Mouse (Mus musculus): Measurements from ENCODE around the gene Pcdh15.

The Pcdh15 gene

DNA sequence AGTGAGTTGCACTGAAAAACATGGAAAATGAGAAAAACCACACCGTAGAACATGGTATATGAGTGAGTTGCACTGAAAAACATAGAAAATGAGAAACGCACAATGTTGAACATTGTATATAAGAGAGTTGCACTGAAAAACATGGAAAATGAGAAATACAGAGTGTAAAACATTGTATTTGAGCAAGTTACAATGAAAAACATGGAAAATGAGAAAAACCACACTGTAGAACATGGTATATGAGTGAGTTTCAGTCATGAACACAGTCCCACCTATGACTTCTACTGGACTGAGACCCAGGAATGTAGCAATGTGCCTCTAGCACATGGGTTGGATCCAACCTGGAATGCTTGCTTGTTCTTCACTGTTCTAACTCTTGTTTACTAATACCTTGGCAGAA is 279.9 kb downstream of the Pcdh15 start:
- peak in 1 of 2 experiments; percentile 5 for DNase-seq

DNA sequence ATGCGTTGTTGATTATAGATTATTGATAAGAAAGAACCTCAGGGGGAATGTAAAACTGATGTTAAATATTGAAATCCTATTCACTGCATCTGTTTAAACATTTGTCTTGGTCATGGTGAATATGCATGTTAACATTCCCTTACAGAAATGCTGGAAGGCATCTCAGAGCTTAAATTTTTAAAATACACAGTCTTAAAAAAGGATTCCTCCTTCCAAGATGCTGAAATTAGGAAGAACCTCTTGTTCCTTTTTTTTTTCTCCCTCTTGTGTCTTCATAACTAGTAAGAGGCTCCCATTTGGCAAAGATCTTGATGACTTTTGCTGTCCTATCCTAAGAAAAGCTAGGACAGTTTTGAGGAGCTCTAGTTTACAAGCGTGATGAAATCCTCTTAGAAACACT is 284.9 kb downstream of the Pcdh15 start:
- no peak for DNase-seq

DNA sequence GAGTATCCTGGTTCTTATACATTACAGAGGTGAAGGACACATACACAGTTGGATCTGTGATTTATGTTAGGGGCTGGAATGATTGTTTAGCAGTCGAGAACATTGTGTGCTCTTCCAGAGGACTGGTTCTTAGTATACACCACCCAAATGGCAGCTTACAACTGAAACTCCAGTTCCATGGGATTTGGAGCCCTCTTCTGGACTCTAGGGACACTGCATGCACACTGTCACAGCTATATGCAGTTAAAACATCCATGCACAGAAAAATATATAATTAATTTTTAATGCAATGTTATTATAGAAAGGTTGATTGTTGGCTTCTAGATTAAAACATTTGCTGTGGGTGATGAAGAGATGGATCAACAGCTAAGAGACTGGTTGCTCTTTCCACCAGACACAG is 301.3 kb downstream of the Pcdh15 start:
- DNase-seq = peak in 1 of 2 experiments; percentile 5

DNA sequence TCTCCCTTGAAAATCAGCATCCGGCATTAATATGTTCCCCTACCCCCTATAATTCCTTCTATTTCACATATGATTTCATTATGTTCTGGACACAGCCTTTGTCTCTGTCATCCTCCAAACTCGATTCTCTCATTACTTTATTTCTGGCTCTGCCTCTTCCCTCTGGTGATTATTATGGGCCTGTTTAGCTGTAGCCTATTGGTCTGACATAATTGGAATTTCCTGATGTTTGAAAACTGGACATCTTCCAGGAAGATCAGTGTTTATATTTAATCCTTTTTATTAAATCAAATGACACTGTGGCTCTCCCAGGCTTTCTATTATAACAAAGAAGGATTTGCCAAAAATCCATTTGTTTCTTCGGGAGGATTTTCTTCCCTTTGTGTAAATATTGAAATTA is 326.3 kb downstream of the Pcdh15 start:
- DNase-seq = no peak

DNA sequence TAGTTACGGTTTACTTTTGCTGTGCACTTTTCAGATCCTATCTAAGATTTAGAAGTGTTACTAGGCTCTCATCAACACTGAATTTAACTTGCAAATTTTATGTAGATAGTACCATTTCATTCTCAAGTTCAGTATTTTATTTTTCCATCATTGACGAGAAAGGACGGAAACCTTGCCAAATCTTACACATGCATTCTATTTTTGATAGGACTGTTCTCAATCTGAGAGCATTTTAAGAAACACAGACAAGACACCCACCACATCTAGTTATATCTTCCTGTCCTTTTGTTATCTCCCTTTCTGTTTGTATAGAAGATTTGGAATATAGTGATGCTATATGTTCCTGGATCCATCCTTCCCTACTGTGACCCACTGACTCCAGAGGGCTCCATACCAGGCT is 332.2 kb downstream of the Pcdh15 start:
- no peak for DNase-seq

DNA sequence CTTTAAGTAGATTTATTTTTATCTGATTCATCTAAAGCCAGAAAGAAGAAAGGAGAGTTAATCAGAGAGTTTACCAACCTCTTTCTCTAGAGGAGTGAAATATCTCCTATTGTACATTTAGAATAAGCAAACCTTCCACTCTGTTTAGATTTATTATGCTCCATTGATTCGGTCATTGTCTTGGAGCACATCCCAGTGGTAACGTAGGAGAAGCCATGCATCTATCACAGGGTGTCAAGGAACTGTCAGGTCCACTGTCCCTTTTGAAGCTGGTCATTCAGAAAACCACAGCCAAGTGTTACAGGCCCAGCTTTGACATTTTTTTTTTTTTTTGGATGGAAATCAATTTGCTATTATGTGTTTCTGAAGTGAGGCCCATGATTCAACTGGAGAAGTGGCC is 384.9 kb downstream of the Pcdh15 start:
- DNase-seq = no peak

DNA sequence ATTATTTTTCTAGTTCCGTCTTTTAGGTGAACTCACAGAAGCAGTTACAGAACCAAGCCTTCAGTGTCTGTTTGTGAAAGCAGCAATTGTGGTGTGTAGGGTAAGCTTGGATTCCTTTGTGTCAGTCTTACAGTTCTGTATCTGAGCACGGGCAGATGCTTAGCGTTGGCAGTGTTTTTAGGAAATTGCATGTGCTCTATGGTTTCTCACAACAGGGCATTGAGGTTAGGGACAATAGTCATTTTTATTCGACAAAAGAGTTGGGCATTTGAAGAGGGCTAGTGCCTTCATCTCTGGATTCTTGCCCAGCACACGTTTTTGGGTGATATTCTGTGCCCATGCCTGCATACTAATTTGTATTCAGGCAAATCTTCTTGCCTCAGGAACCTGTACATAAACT is 392.5 kb downstream of the Pcdh15 start:
- no peak for DNase-seq

DNA sequence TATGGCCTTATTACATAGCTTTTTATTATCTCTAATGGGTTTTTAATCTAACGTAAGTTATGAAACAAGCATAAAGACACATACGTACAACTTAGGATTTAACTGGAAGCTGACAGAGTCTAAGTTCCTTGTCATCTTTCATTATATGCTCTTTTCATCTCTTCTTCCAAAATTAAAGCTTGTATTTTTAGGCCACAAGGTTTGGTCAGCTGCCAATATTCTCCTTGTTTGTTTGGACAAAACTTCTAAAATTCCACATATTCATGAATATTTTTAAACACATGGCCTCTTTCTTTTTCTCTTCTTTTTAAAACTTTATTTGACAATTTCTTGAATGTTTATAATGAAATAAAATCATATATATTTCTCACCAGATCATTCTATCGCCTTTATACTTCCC is 415.7 kb downstream of the Pcdh15 start:
- DNase-seq = no peak

DNA sequence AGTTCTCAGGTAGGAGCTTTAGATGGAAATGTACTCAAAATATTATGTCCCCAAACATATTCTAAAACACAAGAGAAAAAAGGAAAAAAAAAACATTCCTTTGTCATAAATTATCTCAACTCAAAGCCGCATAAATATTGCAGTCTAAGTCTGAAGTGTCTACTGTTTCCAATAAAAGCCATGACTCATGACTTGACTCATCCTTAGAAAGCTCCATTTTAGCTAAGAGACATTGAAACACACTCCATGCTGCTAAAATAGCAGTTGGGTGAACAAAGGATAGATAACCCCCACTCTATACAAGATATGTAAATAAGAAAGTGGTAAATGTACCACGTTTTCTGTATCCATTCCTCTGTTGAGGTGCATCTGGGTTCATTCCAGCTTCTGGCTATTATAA is 416.6 kb downstream of the Pcdh15 start:
- no peak for DNase-seq

DNA sequence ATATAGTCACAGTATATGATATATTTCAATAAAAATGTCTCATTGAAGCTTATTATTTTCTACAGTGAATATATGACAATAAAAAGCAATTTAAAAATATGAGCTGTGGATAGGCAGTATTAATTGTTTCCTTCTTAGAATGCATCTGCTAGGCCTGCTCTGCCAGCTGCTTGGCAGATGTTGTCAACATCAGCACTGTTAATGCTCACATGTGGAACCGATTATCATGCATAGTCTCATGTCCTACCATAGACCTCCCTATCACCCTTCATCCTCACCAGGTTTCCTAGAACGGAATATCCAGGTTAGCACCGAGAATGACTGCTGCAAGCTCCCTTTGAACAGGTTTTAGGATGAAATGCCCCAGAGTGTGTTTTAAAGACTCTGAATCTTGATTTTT is 420.3 kb downstream of the Pcdh15 start:
- DNase-seq = no peak

DNA sequence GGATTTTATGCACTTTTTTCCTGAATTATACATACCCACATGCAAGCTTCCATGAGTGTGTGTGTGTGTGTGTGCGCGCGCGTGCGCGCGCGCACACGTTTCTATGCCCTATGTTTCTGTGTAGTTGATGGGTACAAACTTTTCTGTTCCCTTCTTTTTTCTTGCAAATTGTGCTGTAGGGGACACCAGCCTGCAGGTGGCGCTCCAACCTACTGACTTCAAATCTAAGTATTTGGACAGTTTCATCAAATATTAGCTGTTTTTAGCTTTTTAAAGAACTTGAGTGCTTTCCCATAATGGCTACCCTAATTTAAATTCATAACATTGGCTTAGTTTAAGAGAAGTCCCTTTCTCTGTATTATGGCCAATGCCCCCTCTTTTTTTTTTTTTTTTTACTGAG is 453.7 kb downstream of the Pcdh15 start:
- peak in 1 of 2 experiments; percentile 34 for DNase-seq

DNA sequence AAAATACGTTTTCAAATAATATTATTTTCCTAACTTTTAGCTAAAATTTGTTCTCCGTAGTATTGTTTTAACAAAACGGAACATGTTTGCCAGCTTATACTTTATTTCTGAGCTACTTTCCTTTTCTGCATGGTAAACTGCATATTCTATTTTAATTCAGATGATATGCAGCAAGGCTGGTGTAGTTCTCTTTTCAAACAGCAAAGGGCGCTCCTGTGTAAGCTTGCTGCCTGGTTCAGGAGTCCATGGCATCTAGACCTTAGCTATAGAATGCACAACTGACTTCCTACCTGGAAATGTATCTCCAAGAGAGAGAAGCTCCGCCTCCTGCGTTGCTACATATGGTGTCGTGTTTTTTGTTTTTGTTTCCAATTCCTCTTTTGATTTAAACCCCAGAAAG is 465.1 kb downstream of the Pcdh15 start:
- DNase-seq = peak in 1 of 2 experiments; percentile 19

DNA sequence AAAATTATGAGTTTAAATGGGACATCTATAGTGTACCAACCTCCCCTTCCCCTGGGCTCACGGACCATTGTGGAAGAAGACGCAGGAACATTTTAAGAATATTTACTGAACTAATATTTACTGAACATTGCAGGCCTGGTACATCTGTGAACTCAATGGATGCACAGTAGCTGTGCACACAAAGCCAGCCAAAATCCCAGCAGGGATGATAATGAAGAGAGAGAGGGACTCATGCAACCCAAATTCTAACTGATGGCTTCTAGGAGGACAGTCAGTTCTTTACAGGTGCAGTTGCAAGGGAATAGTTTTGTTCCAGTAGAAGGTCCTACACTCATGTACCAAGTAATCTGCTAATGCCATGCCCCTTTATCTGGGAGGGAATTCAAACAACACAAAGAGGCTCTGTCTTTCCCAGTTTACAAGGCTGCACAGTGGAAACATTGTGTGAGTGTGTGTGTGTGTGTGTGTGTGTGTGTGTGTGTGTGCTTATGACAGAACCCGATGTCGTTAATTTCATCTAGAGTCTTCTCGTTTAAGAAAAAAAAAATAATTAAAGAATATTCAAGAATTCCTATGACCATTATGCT is 475.7 kb downstream of the Pcdh15 start:
- no peak for DNase-seq

DNA sequence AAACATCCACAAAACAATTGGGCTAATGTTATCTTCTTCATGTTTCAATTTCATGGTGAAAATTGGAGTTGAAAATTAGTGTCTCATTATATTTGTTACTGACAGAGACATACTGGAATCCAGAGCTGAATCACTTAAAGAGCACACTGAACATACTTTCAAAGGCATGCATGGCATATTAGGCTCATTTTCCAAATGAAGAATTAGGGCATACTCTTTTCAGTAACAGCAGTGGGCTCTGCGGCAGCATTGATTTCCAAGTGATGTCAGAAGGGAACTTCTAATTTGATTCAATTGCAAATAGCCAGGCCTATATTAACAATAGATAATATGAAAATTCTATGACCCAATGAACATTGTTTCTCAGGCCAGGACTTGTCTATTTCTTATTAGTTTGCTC is 568.4 kb downstream of the Pcdh15 start:
- DNase-seq = no peak

DNA sequence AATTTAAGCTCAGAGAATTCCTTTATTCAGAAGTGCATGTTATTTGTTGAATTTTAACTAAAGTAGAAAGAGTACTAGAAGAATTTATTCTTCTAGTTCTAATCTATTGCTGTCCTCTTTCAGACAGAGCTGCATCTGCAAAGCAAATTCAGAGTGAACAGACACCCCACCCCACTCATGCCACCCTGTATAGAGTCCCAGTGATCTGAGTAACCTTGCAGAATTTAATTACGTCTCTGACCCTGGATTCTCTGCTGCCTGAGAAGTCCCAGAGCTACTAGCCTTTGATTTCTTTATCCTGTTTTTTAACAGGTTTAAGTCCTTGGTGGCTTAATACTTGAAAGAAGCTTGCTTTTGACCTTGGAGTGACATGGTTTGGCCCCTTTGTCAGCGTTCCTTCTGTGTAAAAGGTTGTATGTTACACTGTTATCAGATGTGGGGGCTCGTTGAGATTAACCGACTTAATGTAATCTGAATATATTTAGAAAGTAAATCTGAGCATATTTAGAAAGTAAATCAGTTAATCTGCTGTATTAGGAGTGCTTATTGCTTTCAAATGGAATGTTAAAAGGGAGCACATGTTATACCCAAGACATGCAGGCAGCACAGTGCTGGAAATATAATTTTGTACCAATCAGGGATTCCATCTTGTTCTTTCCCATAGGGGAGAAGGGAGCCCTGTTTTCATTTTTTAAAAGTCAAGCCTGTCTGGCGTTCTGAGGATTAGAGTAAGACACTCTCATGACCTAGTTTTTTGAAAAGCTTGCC is 601.6 kb downstream of the Pcdh15 start:
- DNase-seq = no peak

DNA sequence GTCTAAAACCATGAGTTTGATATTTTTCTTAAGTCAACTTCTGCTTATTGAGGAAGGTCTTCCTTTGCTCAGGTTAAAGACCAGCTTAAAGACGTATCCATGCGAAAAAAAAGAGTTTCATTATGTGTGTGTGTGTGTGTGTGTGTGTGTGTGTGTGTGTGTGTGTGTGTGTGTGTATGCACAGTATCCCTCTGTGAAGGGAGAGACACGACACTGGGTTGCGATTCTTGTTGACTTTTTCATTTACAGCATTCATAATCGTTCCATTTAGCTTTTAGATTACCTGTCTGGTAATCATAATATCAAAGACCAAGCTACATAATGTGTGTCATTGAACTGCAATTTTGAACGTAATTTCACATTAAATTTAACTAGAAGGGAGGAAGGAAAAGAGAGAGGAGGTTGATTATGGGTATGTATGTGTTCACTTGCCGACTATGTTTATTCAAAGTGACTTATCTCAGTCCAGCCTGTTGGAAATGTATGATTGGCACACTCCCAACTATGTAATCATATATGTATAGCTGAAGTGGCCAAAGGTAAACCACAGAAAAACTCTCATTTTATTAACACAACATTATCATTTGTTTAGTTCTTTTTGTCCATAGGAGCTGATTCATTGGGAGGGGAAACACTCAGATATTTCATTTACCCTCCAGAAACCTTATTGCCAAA is 626.6 kb downstream of the Pcdh15 start:
- no peak for DNase-seq

DNA sequence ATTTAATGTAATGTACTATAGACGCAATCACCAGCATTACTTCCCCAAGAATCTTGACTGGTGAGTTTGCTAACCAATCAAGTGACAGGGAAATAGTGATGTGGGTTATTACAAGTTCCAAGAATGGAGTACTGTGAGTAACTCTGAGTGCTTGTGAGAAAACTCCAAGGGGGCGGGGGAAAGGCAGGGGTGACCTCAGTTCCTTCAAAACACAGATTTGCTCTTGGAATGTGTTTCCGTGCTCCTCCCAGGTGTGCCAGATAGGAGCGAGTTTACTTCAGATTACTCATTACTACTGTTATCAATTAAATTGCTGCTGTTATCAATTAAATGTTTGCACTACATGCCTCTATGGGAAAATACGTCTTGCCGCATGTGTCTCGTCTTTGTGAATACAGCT is 634.1 kb downstream of the Pcdh15 start:
- no peak for DNase-seq

DNA sequence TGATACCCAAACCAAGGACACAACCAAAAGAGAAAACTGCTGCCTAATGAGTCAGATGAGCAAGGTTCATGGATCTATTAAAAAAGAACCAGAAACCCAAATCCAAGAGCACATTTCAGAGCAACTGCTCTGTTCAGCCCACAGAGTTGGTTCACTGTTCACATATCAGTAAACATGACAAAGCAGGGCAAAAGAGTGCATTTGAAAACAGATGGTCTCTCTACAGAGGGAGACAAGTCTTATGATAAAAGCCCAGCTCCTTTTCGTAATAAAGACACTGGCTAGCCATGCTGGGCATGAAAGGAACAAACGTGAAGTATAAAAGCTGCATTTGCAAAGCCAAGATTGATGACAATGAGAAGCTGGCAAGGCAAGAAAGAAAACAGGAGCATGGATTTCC is 649.9 kb downstream of the Pcdh15 start:
- DNase-seq = no peak

DNA sequence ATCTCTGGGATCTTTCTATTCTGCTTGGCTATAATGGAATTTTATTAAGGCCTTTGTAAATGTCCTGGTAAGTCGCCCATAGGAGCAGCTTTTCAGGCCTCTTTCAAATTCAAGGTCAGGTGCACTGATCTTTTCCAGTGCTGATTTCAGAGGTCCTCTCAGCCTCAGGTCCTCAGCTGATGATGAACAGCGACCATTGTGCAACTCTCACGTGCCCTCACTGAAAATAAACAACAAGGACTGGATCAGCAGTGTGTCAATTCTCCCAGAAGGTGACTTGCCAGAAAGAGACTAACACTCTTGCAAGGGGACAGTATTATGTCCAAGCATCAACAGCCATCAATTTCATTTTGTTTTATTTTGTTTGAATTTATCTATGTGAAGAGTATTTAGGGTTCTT is 654.7 kb downstream of the Pcdh15 start:
- no peak for DNase-seq

DNA sequence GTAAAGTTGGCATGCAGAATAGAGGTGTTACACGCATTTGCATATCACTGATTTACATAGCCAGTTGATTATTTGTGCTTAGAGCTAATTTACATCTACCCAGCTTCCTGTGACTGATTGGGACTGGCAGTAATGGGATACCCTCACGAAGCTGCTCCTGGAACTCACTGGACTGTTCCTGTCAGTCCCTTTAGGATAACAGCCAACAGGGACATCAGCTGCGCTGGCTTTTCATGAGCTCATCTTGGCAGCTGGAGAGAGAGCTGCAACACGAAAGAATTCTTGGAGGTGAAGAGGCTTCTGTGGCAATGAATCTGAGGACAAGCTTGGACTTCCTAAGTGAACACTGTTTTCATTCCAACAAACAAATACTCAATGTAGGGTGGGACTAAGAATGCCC is 683.8 kb downstream of the Pcdh15 start:
- no peak for DNase-seq

DNA sequence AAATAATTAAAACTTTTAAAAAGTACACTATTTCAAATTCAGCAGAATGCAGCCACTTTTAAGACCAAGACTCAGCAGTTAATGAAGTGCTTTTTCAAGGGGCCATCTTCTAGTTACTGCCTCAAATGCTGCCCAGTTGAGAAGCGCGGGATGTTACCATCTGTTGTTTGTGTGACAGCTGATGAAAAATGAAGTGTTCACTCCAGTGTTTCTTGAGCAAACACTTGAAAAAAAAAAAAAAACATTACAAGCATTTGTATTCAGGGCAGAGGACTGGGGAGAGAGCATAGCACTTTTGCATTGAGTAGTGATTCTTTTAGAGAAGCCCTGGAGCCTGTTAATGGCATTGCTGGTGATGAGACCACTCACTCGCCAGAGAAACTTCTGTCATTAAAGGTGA is 689.0 kb downstream of the Pcdh15 start:
- DNase-seq = no peak

DNA sequence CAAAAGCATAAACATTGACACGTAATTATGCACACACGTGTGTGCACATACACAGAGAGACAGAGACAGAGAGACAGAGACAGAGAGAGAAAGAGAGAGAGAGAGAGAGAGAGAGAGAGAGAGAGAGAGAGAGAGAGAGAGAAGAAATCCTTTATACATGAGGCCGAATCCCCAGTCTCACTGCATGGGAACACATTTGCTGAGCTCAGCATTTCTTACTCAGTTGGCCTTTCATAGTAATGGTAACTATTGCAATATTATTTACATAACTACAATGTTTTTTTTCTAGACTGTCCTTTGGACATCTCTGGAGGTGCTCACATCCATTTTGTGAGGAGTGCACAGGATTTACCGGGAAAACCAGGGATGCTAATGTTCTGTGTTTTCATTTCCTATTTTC is 705.9 kb downstream of the Pcdh15 start:
- no peak for DNase-seq

DNA sequence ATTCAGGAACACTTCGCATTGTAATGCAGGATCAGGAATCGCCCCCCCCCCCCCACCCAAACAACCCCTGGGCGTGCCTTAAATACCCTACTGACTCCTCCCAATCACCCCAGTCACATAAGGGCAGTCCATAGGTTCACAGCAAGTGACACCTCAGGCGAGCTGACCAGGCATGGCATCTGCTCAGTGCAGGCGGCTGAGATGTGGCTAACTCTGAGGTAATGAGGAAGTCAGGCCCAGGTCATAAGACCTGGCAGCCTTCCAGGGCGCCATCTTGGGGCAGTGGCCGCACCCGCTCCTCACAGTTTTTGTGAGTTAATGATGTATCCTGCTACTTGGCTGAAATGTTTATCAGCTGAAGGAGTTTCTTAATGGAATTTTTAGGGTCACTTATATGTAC is 713.2 kb downstream of the Pcdh15 start:
- DNase-seq = no peak
